Mouse (Mus musculus) stomach, postnatal 0 days (tissue): ENCODE results near the gene Derl3.

ENCODE experiments used
- CTCF ChIP-seq: IDR thresholded peaks from 2 replicates; pipeline ENCODE4 v1.5.1; 2016; ENCODE audit warnings: antibody characterized with exemption, low read depth, mild to moderate bottlenecking, moderate library complexity
- EP300 ChIP-seq: optimal IDR thresholded peaks from 2 replicates; pipeline ENCODE3; 2016; ENCODE audit warnings: antibody characterized with exemption

DNA sequence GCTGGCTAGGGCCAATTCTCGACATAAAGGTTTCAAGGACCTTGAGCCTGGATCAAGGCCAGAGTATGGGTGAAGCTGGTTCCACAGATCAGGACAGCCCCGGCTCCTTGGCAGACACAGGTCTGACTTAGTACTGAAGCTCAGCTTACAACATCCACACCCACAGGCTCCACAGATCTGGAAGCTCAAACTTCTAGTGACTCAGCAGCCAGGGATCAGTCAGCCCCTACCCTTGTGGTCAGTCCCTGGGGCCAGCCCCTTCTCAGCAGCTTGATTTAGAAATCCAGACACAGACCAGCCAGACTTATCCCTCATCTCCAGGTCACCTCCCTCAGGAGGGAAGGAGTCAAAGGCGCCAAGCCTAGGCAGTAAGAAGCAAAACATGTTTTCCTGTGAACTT lies 5.6 kb downstream of the Derl3 start:
- no peak for TF ChIP-seq EP300
- 0 out of 2 replicates have a peak, but pooled peaks have one; percentile 2 for TF ChIP-seq CTCF
